Mouse (Mus musculus): ENCODE data around the gene Catsperb. TPM values are rescaled to one million over a fixed set of nuclear protein-coding genes. Genes with fewer than 3 reads are reported as not detected.
"Not testable (repeated sequence)": the region's sequence is repeated elsewhere in the genome, so short reads cannot be mapped to it uniquely, and the experiment has no call there.

Gene Catsperb
- not detected in 2 replicates for polyA plus RNA-seq (2016; fragmentation: Nextera tagmentation; extraction: Ambion mirVana)

DNA sequence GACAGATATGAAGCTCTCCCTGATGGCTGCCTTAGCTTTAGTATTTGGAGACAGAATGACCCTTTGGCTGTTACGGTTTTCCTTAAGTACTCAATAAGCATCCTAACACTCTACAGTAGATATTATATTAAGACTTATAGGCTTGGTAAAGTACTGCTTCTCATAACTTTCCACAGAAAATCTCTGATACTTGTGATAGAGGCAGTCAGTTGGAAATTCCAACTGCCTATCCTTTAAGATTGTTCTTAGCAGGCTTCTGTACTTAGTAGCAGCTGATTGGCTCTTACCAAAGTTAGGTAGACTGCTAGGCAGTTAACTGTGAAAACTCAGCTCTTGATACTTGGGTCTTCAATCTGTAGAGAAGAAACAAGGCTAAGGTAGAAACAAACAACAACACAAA, at the start of gene Catsperb:
Gene Catsperb (plus strand): TSS at position 301 of the 400 bp plus-strand sequence.
- not testable (repeated sequence) for H3K27ac ChIP-seq; H3K36me3 ChIP-seq (replicated peaks); H3K9me3 ChIP-seq; DNase-seq (ENCODE audit: extremely low spot score, low spot score); H3K27me3 ChIP-seq (ENCODE audit: poor library complexity, severe bottlenecking); H3K4me3 ChIP-seq; H3K4me1 ChIP-seq
- 90% methylated on average over 1 of the region's 1 CpGs for WGBS

DNA sequence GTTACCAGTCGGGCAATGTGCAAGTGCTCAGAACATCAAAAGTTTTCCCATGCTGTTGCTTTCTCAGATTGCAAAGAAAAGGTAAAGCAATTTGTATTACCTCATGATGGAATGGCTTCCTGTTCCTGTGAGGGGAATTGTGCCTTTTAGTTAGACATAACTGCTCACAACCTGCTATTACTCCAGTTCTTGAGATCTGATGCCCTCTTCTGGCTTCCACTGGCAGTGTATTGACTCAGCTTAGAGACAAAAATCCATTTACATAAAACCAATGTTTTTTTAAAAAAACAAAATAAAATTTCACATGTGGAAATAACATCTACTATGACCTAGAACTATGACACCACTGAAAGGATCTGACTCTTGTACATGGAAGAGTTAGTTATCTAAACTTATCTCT, 43.0 kb upstream of the Catsperb start:
- not testable (repeated sequence) for H3K27ac ChIP-seq; H3K36me3 ChIP-seq (replicated peaks); H3K9me3 ChIP-seq; H3K27me3 ChIP-seq (ENCODE audit: poor library complexity, severe bottlenecking); H3K4me3 ChIP-seq; H3K4me1 ChIP-seq; DNase-seq (ENCODE audit: extremely low spot score, low spot score)
- 91% methylated on average over 1 of the region's 1 CpGs for WGBS

DNA sequence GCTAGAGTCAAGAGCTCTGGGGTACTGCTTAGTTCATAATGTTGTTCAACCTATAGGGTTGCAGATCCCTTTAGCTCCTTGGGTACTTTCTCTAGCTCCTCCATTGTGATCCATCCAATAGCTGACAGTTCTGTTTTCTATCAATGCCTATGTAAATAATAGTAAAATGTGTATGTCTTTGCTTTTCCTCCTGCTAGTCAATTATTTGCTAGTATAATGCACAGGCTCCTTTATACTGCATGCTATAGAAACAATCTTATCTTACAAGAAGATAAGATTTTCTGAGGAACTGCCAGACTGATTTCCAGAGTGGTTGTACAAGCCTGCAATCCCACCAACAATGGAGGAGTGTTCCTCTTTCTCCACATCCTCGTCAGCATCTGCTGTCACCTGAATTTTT, 23.0 kb upstream of the Catsperb start:
- not testable (repeated sequence) for H3K27ac ChIP-seq

DNA sequence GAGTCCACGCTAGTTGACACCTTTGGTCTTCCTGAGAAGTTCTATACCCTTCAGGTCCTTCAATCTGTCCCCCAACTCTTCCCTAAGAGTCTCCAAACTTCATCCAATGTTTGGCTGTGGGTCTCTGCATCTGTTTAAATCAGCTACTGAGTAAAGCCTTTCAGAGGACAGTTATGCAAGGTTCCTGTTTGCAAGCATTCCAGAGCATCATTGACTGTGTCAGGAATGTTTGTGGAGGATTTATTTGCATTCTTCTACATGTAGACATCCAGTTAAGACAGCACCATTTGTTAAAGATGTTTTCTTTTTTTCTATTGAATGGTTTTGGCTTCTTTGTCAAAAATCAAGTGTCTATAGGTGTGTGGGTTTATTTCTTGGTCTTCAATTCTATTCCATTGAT, 21.7 kb downstream of the Catsperb start:
- Histone ChIP-seq H3K27ac (no peak overlapping the region), H3K36me3 (replicated peaks) (no peaks in the 10 kb centered on the region), H3K27me3 (ENCODE audit: poor library complexity, severe bottlenecking) (no peaks in the 10 kb centered on the region), H3K4me1 (no peaks in the 10 kb centered on the region), H3K9me3 (no peaks in the 10 kb centered on the region), H3K4me3 (no peak overlapping the region)
- no peak for DNase-seq (ENCODE audit: extremely low spot score, low spot score)
- WGBS = 88% methylated on average over 1 of the region's 1 CpGs

More for the DNA sequence above, 23.0 kb upstream of the Catsperb start:
- H3K9me3 ChIP-seq; H3K36me3 ChIP-seq (replicated peaks); DNase-seq (ENCODE audit: extremely low spot score, low spot score); H3K27me3 ChIP-seq (ENCODE audit: poor library complexity, severe bottlenecking); H3K4me3 ChIP-seq; H3K4me1 ChIP-seq: not testable (repeated sequence)
- 82% methylated on average over 1 of the region's 1 CpGs for WGBS

DNA sequence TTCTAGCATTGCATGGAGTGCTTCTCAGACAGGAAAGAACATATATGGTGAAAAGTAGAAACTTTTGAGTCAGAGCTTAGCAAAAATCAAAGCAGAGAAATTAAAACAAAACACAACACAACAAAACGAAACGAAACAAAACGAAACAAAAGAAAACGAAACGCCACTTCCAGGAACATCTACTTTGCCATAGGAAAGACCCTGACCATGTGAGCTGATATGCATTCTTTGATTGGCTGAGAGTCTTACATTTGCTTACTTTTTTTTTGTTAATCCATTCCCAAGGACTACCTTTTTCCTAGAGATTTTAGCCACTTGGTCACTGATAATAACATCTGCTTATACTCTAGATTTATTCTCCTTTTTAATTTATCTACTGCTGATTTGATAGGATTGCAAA, 57.6 kb downstream of the Catsperb start:
- Histone ChIP-seq H3K9me3 (no peaks in the 10 kb centered on the region), H3K4me3 (no peak overlapping the region), H3K27me3 (ENCODE audit: poor library complexity, severe bottlenecking) (no peaks in the 10 kb centered on the region), H3K4me1 (no peaks in the 10 kb centered on the region), H3K27ac (no peak overlapping the region), H3K36me3 (replicated peaks) (no peaks in the 10 kb centered on the region)
- no peak for DNase-seq (ENCODE audit: extremely low spot score, low spot score)
- WGBS = 95% methylated on average over 5 of the region's 5 CpGs

DNA sequence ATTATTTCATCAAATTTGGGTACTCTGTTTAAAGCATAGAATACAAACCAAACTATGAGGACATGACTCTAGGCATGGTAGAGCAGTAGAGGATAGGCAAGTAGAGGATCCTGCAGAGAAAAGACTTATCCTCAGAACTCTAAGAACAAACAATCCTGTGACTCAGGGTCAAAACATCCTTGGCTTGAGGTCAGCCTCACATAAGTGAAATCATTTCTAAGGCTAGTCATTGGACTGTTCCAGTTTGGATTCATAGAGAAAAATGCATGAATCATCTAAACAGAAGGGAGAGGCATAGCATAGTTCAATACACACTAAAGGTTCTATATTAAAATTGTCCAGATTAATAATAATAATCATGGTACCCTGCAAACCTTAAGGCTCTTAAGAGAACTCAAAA, 79.1 kb downstream of the Catsperb start:
- no peak for DNase-seq (ENCODE audit: extremely low spot score, low spot score)
- Histone ChIP-seq H3K27me3 (ENCODE audit: poor library complexity, severe bottlenecking) (no peaks in the 10 kb centered on the region), H3K36me3 (replicated peaks) (no peaks in the 10 kb centered on the region), H3K4me1 (no peaks in the 10 kb centered on the region), H3K4me3 (no peak overlapping the region), H3K27ac (no peak overlapping the region), H3K9me3 (no peaks in the 10 kb centered on the region; the same call in 1 of the 2 replicates)

DNA sequence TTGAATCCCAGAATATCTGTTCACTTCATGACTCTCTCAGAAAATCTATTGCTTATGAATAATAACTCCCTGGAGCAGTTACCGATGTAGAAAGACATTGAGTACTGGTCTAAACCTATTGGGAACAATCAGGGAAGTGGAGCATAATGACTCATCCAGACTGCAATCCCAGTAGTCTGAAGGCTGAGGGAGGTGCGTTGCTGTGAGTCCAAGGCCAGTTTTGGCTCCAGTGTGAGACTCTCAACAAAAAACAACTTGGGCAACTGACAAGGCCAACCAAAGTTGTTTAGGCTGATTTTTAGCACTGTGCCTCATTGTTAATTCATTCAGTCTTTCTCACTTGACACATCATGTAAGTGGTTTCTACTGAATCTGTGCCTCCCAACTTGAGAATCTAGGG, 106.9 kb downstream of the Catsperb start:
- not testable (repeated sequence) for H3K4me3 ChIP-seq; H3K4me1 ChIP-seq; DNase-seq (ENCODE audit: extremely low spot score, low spot score); H3K27me3 ChIP-seq (ENCODE audit: poor library complexity, severe bottlenecking); H3K9me3 ChIP-seq; H3K27ac ChIP-seq; H3K36me3 ChIP-seq (replicated peaks)
- 89% methylated on average over 2 of the region's 2 CpGs for WGBS

DNA sequence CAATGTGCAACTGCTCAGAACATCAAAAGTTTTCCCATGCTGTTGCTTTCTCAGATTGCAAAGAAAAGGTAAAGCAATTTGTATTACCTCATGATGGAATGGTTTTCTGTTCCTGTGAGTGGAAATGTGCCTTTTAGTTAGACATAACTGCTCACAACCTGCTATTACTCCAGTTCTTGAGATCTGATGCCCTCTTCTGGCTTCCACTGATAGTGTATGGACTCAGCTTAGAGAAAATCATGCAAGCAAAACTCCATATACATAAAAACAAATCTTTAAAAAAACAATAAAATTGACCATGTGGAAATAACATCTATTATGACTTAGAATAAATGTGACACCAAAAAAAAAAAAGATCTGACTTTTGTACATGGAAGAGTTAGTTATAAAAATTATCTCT, 202.2 kb downstream of the Catsperb start:
- not testable (repeated sequence) for H3K27me3 ChIP-seq (ENCODE audit: poor library complexity, severe bottlenecking); H3K4me1 ChIP-seq; DNase-seq (ENCODE audit: extremely low spot score, low spot score); H3K4me3 ChIP-seq; H3K9me3 ChIP-seq; H3K27ac ChIP-seq; H3K36me3 ChIP-seq (replicated peaks)

DNA sequence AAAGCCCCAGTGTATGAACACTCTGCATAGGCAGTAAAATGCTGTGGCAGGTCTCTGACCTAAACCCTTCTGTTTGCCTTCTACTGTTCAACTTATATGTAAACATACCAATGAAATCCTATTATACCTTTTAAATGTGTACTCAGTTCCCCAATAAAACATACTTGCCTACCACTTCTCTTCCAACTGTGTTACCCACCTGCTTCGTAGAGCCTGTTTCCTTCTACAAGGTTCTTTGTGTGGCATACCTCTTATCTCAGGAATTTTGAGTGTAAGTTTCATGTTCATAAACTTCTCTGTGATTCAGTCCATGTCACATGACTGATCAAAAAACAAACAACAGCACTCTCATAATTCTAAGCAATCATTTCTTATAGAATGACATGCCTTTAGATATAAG, 228.7 kb downstream of the Catsperb start:
- H3K4me1 ChIP-seq = no peaks in the 10 kb centered on the region
- H3K9me3 ChIP-seq = 0 out of 2 replicates have a peak, but pooled peaks cover 3% of the 10 kb centered on the region
- WGBS = 92% methylated on average over 1 of the region's 1 CpGs
- no peak for DNase-seq (ENCODE audit: extremely low spot score, low spot score)
- no peak overlapping the region for H3K4me3 ChIP-seq
- no peaks in the 10 kb centered on the region for H3K27me3 ChIP-seq (ENCODE audit: poor library complexity, severe bottlenecking)
- no peaks in the 10 kb centered on the region for H3K36me3 ChIP-seq (replicated peaks)
- H3K27ac ChIP-seq = no peak overlapping the region

DNA sequence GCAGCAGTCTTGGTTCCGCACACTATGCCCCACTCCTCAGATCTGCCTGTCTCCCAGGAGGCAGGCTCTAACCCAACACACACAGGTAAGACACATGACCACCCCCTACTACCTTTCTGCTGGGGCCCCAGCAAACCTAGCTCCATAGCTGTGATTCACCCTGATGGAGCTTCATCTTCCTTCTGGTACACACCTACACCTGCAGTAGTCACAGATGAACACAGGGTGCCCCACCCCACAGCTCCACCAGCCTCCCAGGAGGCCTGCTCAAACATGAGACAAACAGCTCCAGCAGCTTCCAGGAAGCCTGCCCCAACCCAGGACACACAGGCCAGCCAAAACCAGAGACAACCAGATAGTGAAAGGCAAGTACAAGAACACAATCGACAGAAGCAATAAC, 263.0 kb downstream of the Catsperb start:
- DNase-seq (ENCODE audit: extremely low spot score, low spot score) = no peak
- Histone ChIP-seq H3K4me1 (no peaks in the 10 kb centered on the region), H3K27ac (no peak overlapping the region), H3K36me3 (replicated peaks) (no peaks in the 10 kb centered on the region), H3K4me3 (no peak overlapping the region), H3K27me3 (ENCODE audit: poor library complexity, severe bottlenecking) (no peaks in the 10 kb centered on the region), H3K9me3 (no peaks in the 10 kb centered on the region)
- 90% methylated on average over 2 of the region's 2 CpGs for WGBS

Small RNA genes within 50 kb of the gene (microRNA-seq; reads per million reads assigned to microRNA genes)
- gene Gm24542 = not detected
